Mouse (Mus musculus): ENCODE results near the gene Tlr8.
A peak's percentile ranks its signal among the peaks of the same experiment; 100 is the strongest.

The Tlr8 gene

DNA sequence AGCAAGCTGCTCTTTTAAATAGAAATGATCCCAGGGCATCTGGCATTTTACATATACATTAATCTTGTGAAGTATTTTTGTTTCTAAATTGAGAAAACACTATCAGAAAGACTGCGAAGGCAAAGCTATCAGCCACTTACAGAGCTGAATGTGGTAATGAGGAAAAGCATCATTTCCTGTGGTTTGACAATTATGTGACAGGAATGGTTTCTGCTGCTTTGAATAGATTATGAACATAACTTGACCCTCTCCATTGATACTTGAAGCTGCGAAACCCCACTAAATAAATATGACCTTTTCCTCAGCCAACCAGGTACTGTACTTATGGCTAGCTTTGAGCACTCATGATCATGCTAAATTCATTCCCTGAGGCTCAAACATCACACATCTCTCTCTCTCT lies 62.8 kb downstream of the Tlr8 start:
- no peak for DNase-seq

DNA sequence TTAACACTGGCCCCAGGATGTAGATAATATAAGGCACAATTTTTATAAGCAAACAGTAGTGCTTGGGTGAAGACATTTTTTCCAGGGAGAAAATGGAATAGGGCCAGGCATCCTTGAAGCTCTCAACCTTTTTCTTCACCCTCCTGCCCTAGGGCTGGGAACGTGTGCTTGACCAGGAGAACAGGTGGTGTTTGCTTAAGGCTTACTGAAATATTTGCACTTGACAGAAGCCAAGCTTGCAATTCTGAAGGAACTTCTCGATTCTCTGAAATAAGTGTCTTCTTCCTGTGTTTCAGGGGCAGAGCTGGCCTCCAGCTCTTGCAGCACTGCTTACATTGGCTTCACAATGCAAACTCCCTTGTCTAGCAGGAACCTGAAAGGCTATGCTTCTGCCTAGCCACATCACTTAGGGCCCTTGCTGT lies 68.9 kb downstream of the Tlr8 start:
- DNase-seq = peak; percentile 28 to 45

Data from lung, postnatal 4 days (tissue).